Mouse (Mus musculus) G1E (cell line): ENCODE results near the gene Elmo3.

Experiments used
- CTCF ChIP-seq: IDR thresholded peaks from 2 replicates; pipeline ENCODE4 v1.5.1; 2012; ENCODE audit warnings: low read depth, low read length, inconsistent platforms, mixed read lengths
- GATA1 ChIP-seq: IDR thresholded peaks from 2 replicates; pipeline ENCODE4 v1.6.1; 2012; ENCODE audit warnings: borderline replicate concordance, low read length, inconsistent platforms, mixed read lengths
- POLR2AphosphoS5 ChIP-seq: IDR thresholded peaks from 2 replicates; pipeline ENCODE4 v1.6.1; 2012; ENCODE audit warnings: low read depth, low read length, inconsistent platforms; ENCODE audit not compliant: insufficient replicate concordance
- TAL1 ChIP-seq: conservative IDR thresholded peaks from 2 replicates; pipeline ENCODE4 v1.6.1; 2012; ENCODE audit warnings: low read depth, low read length, inconsistent platforms, mixed read lengths

GRCm38 (mm10) chr8:105295895-105296573 is 9.4 kb upstream of the Elmo3 start, which contains the start of gene Exoc3l:
- no peak for TF ChIP-seq CTCF
- TF ChIP-seq GATA1: no peak
- no peak for TF ChIP-seq TAL1
- no peak for TF ChIP-seq POLR2AphosphoS5
